Comparison of ENCODE assay signal across 8 mouse cellular contexts in genomic region chr5:140642076-140642475, GRCm38 (mm10). TPM values are rescaled to one million over a fixed set of nuclear protein-coding genes. Genes with fewer than 3 reads are reported as not detected.
DNase-seq lines count a peak whose midpoint lies in the region; ATAC-seq and TF ChIP-seq lines count a peak whose summit lies in the region.

No protein-coding gene starts in this region.

- peaks cover 83% of the 10 kb centered on the region for H3K4me1 ChIP-seq in hindbrain, embryonic 10.5 days (replicated peaks)
- peaks cover 10% of the 10 kb centered on the region; the same call in 1 of the 2 replicates for H3K4me1 ChIP-seq in hindbrain, embryonic 11.5 days (replicated peaks; ENCODE audit: control insufficient read depth, insufficient read depth, low read length)
- H3K4me1 ChIP-seq in MEL (ENCODE audit: control insufficient read depth in 1 of 2, insufficient read depth in 2 of 2, low read length in 2 of 2), result peaks cover 10 to 33% of the 10 kb centered on the region in 2 experiments
- peaks cover 88% of the 10 kb centered on the region for H3K4me1 ChIP-seq in heart, embryonic 13.5 days

- no peaks in the 10 kb centered on the region for H3K27me3 ChIP-seq in hindbrain, embryonic 10.5 days (ENCODE audit: insufficient read depth, poor library complexity, severe bottlenecking)
- H3K27me3 ChIP-seq in hindbrain, embryonic 11.5 days (ENCODE audit: control insufficient read depth, insufficient read depth, low read length), result no peaks in the 10 kb centered on the region
- no peaks in the 10 kb centered on the region for H3K27me3 ChIP-seq in MEL (ENCODE audit: control insufficient read depth in 1 of 2, insufficient read depth in 2 of 2, low read length in 2 of 2)
- no peaks in the 10 kb centered on the region for H3K27me3 ChIP-seq in heart, embryonic 13.5 days (replicated peaks)

- no peak for ATAC-seq in hindbrain, embryonic 11.5 days (ENCODE audit: low FRiP score)
- ATAC-seq in heart, embryonic 13.5 days (ENCODE audit: extremely low read depth, insufficient number of reproducible peaks, low FRiP score, low TSS enrichment), result no peak

- peak; percentile 41 to 54; a peak in 3 of 4 replicates for TF ChIP-seq EP300 in MEL (IDR thresholded peaks at IDR 0.05; ENCODE audit: low read depth in 1 of 2, low read length in 2 of 2)

- no peaks in the 10 kb centered on the region for H3K9me3 ChIP-seq in hindbrain, embryonic 10.5 days
- no peaks in the 10 kb centered on the region for H3K9me3 ChIP-seq in hindbrain, embryonic 11.5 days (ENCODE audit: control insufficient read depth, low read length)
- no peaks in the 10 kb centered on the region for H3K9me3 ChIP-seq in MEL (replicated peaks; ENCODE audit: insufficient read depth, low read length)
- H3K9me3 ChIP-seq in heart, embryonic 13.5 days, result no peaks in the 10 kb centered on the region

- no peak overlapping the region for H3K4me3 ChIP-seq in hindbrain, embryonic 10.5 days
- H3K4me3 ChIP-seq in hindbrain, embryonic 11.5 days (ENCODE audit: low read depth, low read length), result no peak overlapping the region
- H3K4me3 ChIP-seq in MEL (ENCODE audit: control insufficient read depth in 1 of 2, insufficient read depth in 1 of 2, low read depth in 2 of 2, low read length in 2 of 2), result no peak overlapping the region
- H3K4me3 ChIP-seq in heart, embryonic 13.5 days, result no peak overlapping the region

- no peak overlapping the region for H3K9ac ChIP-seq in hindbrain, embryonic 11.5 days (ENCODE audit: low read depth, low read length)
- H3K9ac ChIP-seq in MEL (ENCODE audit: control insufficient read depth, low read depth, low read length, poor library complexity, severe bottlenecking), result peak overlapping the region; percentile 31
- peak overlapping the region; percentile 50 for H3K9ac ChIP-seq in heart, embryonic 13.5 days

- H3K4me2 ChIP-seq in hindbrain, embryonic 11.5 days (replicated peaks; ENCODE audit: low read depth, low read length), result no peak overlapping the region
- peak overlapping the region; percentile 41 for H3K4me2 ChIP-seq in heart, embryonic 13.5 days

- 72% methylated on average over 3 of the region's 3 CpGs for WGBS in hindbrain, embryonic 10.5 days
- WGBS in hindbrain, embryonic 11.5 days, result 70% methylated on average over 3 of the region's 3 CpGs
- WGBS in heart, embryonic 13.5 days, result 67% methylated on average over 3 of the region's 3 CpGs

- DNase-seq in hindbrain, embryonic 10.5 days (ENCODE audit: low spot score), result no peak
- DNase-seq in hindbrain, embryonic 11.5 days (ENCODE audit: low spot score), result no peak
- DNase-seq in MEL (ENCODE audit: low read depth, low spot score), result peak; percentile 57
- DNase-seq in lung, postnatal 36 days, result peak; percentile 69
- no peak for DNase-seq in ovary, postnatal 36 days (ENCODE audit: low spot score)
- no peak for DNase-seq in Muller cell, postnatal 12 days (ENCODE audit: inconsistent ontology term)
- DNase-seq in frontal cortex, adult 2 months (ENCODE audit: extremely low spot score in 1 of 2, low spot score in 1 of 2), result no peak

- H3K27ac ChIP-seq in hindbrain, embryonic 10.5 days, result peak overlapping the region; percentile 40; the same call in 1 of the 2 replicates
- H3K27ac ChIP-seq in hindbrain, embryonic 11.5 days (ENCODE audit: low read depth, low read length), result no peak overlapping the region
- H3K27ac ChIP-seq in MEL (ENCODE audit: control insufficient read depth, low read depth, low read length), result no peak overlapping the region
- H3K27ac ChIP-seq in heart, embryonic 13.5 days (replicated peaks), result peak overlapping the region; percentile 80

- no peak for TF ChIP-seq POLR2A in MEL (IDR thresholded peaks at IDR 0.05; ENCODE audit: control insufficient read depth in 1 of 2, insufficient read depth in 1 of 2, low read depth in 1 of 2, low read length in 2 of 2, poor library complexity in 1 of 2)

- no peak for TF ChIP-seq RAD21 in MEL (IDR thresholded peaks at IDR 0.05; ENCODE audit: low read depth, low read length)

- peaks cover 95% of the 10 kb centered on the region for H3K36me3 ChIP-seq in hindbrain, embryonic 10.5 days
- peaks cover 6% of the 10 kb centered on the region; the same call in 1 of the 2 replicates for H3K36me3 ChIP-seq in hindbrain, embryonic 11.5 days (ENCODE audit: control insufficient read depth, insufficient read depth, low read length)
- H3K36me3 ChIP-seq in MEL (ENCODE audit: control insufficient read depth in 1 of 2, insufficient read depth in 2 of 2, low read length in 2 of 2), result peaks cover 0 to 22% of the 10 kb centered on the region in 2 experiments; a peak in 2 of 4 replicates
- peaks cover 67% of the 10 kb centered on the region for H3K36me3 ChIP-seq in heart, embryonic 13.5 days

- H3K79me2 ChIP-seq in MEL (ENCODE audit: control insufficient read depth, insufficient read depth, low read length, poor library complexity), result no peaks in the 10 kb centered on the region; the same call in 1 of the 2 replicates

- TF ChIP-seq CTCF in MEL (IDR thresholded peaks at IDR 0.05 in 2 of 3, conservative IDR thresholded peaks at IDR 0.05 in 1 of 3; ENCODE audit: control insufficient read depth in 1 of 3, insufficient read depth in 1 of 3, low read depth in 2 of 3, low read length in 3 of 3, poor library complexity in 1 of 3, severe bottlenecking in 1 of 3), result no peak

TF ChIP-seq in MEL, 35 proteins besides CTCF, POLR2A, EP300 and RAD21:
- TF ChIP-seq UBTF (IDR thresholded peaks at IDR 0.05; ENCODE audit: borderline replicate concordance, insufficient read depth, low read depth, low read length) (no peak), MAX (IDR thresholded peaks at IDR 0.05; ENCODE audit: low read length) (peak; percentile 70), ZNF384 (IDR thresholded peaks at IDR 0.05; ENCODE audit: low read depth, low read length) (no peak), USF1 (IDR thresholded peaks at IDR 0.05; ENCODE audit: low read depth, low read length) (peak; percentile 80), ETS1 (IDR thresholded peaks at IDR 0.05; ENCODE audit: low read depth, low read length) (peak; percentile 35; the same call in 1 of the 2 replicates), TCF12 (IDR thresholded peaks at IDR 0.05; ENCODE audit: low read depth, low read length) (peak; percentile 32; the same call in 1 of the 2 replicates), ELF1 (IDR thresholded peaks at IDR 0.05; ENCODE audit: low read depth, low read length) (peak; percentile 73), MAZ (IDR thresholded peaks at IDR 0.05; ENCODE audit: low read depth, low read length) (0 out of 2 replicates have a peak, but pooled peaks have one; percentile 30), USF2 (IDR thresholded peaks at IDR 0.05; ENCODE audit: borderline replicate concordance in 1 of 2, insufficient read depth in 1 of 2, low read depth in 1 of 2, low read length in 2 of 2) (0 out of 4 replicates have a peak, but pooled peaks of 1 of the 2 experiments have one; percentile 31), ZMIZ1 (IDR thresholded peaks at IDR 0.05; ENCODE audit: low read depth, low read length) (no peak), MXI1 (IDR thresholded peaks at IDR 0.05; ENCODE audit: low read depth, low read length) (peak; percentile 62; the same call in 1 of the 2 replicates)

RNA-seq across cellular contexts. Expression of gene Ttyh3, which starts 6.8 kb away (rescaled TPM):
- polyA plus RNA-seq in hindbrain, embryonic 10.5 days (2016; fragmentation: Nextera tagmentation; extraction: Ambion mirVana), result 32.1 and 52.5 TPM in 2 replicates
- 52.9 and 53.1 TPM in 2 replicates for polyA plus RNA-seq in hindbrain, embryonic 11.5 days (2014; fragmentation: Nextera tagmentation; extraction: Ambion mirVana)
- total RNA-seq in MEL (2012; rRNA removed), result 4.6 and 5.9 TPM in 2 replicates
- 10 to 100 TPM in 1 of 2 experiments, not detected in 1; 35.7 TPM for polyA plus RNA-seq in MEL (2012; ENCODE audit: insufficient read depth in 1 of 2, insufficient read length in 2 of 2, low read depth in 1 of 2, low replicate concordance in 2 of 2, missing spikeins in 1 of 2)
- 25.0 and 25.4 TPM in 2 replicates for polyA plus RNA-seq in heart, embryonic 13.5 days (2015; fragmentation: Nextera tagmentation; extraction: Ambion mirVana)
- 137 and 141 TPM in 2 replicates for polyA plus RNA-seq in frontal cortex, adult 2 months (2012; rRNA removed)

RNA-seq across cellular contexts. Expression of gene Lfng, which starts 35.0 kb away (rescaled TPM):
- 40.9 and 51.2 TPM in 2 replicates for polyA plus RNA-seq in hindbrain, embryonic 10.5 days (2016; fragmentation: Nextera tagmentation; extraction: Ambion mirVana)
- 34.1 and 38.8 TPM in 2 replicates for polyA plus RNA-seq in hindbrain, embryonic 11.5 days (2014; fragmentation: Nextera tagmentation; extraction: Ambion mirVana)
- total RNA-seq in MEL (2012; rRNA removed), result 8.6 and 14.1 TPM in 2 replicates
- 10 to 100 TPM in 1 of 2 experiments, not detected in 1; 11.2 TPM for polyA plus RNA-seq in MEL (2012; ENCODE audit: insufficient read depth in 1 of 2, insufficient read length in 2 of 2, low read depth in 1 of 2, low replicate concordance in 2 of 2, missing spikeins in 1 of 2)
- 3.3 and 3.5 TPM in 2 replicates for polyA plus RNA-seq in heart, embryonic 13.5 days (2015; fragmentation: Nextera tagmentation; extraction: Ambion mirVana)
- polyA plus RNA-seq in frontal cortex, adult 2 months (2012; rRNA removed), result 28.7 and 36.2 TPM in 2 replicates

Comparison
In these comparisons a context has a peak if more than half of its experiments do, and no peak if none do; other contexts are left out.
1. H3K27ac ChIP-seq: peak in hindbrain, embryonic 10.5 days (single experiment) and heart, embryonic 13.5 days (single experiment); none in hindbrain, embryonic 11.5 days (single experiment) and MEL (single experiment).
2. DNase-seq: peak in MEL (single experiment) and lung, postnatal 36 days (single experiment); none in hindbrain, embryonic 10.5 days (single experiment), hindbrain, embryonic 11.5 days (single experiment), ovary, postnatal 36 days (single experiment), Muller cell, postnatal 12 days (single experiment) and frontal cortex, adult 2 months (0 of 2).